Mouse (Mus musculus): ENCODE measurements around the gene Gm13276.
A peak's percentile ranks its signal among the peaks of the same experiment; 100 is the strongest.
"Not testable (repeated sequence)": the region's sequence is repeated elsewhere in the genome, so short reads cannot be mapped to it uniquely, and the experiment has no call there.

Gene Gm13276

DNA sequence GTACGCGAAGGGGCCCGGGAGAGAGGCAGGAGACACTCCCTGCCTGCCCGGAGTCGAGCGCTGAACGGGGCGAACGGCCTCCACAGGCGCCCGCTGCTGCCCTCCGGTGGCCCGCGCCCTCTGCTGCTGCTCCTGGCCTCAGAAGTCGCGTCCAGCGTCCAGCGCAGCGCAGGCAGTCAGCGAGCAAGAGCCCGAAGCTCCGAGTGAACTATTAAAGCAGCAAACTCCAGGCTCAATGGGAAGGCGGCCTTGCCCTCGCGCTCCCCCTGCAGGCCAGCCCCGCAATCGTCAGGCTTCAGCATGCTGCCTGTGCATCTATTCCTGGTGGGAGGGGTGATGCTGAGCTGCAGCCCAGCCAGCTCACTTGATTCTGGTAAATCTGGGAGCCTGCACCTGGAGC, at the start of gene Gm13276:
TSS of gene Gm13276 (plus strand) at position 301 of the 400 bp plus-strand sequence.
- not testable (repeated sequence) for DNase-seq (ENCODE audit: low spot score in 2 of 2)

DNA sequence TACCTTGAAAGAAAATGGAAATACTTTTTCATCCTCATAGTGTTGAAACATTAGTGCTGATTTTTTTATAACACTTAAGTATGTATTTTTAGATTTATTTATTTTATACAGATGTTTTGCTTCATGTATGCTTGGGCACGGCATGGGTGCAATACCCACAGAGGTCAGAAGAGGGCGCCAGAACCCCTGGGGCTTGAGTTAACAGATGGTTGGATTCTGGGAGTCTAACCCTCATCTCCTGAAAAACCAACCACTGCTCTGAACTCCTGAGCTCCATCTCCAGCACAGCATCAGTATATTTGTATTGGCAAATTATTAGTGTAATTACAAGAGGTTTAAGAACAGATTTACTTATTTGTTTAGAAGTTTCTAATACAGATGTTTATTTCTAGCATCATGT, 47.0 kb upstream of the Gm13276 start:
- peak; percentile 48 to 79 for DNase-seq (ENCODE audit: low spot score in 2 of 2)

DNA sequence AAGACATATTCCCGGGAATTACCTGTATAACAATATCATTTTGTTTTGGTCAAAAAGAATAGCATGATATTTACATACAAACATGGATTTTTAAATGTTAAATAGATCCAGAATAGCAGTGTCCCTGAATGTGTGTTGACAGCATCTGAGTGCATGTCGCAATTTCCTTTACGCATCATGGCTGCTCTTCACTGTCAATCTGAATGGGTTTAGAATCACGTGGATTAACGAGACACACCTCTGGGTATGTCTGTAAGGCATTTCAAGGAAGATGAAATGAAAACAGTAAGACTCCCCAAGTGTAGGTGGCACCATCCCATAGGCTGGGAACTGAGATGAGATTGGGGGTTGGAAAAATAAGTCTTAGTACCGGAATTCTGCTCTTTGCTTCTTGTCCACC, 46.5 kb upstream of the Gm13276 start:
- DNase-seq (ENCODE audit: low spot score in 2 of 2), result no peak

DNA sequence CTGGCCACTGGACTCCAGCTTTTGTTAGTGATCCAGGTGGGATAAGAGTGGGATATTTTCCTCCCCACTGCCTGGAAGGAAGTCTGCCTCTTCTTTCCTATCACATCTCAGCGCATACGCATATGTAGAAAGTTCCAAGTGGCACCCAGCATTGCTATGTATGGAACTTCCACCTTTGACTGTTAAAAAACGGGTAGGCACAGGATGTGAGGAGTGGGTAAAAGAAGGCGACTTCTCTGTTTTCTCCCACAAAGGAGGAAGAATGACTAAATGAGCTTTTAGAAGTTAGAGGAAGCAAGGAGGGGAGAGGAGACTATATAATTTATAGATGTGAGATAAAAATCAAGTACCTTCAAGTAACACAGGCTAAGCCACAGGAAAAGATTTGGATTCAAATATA, 44.1 kb upstream of the Gm13276 start:
- no peak for DNase-seq (ENCODE audit: low spot score in 2 of 2)

DNA sequence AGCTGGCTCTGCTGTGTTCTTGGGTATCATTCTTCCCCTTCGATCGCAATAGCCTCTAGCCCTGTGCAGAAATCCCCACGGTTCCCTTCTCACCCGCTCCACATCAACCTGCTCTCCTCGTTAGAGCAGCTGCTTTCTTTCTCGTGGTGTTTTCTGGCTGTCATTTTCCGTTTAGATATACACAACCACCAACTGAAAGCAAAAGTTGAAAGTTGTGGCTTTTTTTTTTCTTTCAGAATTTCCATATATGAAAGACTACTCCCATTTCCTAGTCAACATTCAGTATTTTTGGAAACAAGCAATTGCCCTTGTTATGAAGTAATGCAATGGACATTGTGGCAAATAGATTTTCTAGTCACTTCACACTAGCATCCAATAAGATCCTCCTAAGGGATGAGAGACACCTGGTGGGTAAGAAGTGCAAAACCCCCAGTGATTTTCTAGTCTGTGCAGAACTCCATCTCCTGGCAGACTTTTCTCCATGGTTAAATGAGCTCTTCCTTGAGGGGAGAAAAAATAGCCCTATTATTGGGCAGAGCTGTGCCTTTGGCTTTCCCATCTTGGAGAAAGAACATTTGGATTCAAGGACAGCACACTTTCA, 42.6 kb upstream of the Gm13276 start:
- DNase-seq (ENCODE audit: low spot score in 2 of 2), result no peak

DNA sequence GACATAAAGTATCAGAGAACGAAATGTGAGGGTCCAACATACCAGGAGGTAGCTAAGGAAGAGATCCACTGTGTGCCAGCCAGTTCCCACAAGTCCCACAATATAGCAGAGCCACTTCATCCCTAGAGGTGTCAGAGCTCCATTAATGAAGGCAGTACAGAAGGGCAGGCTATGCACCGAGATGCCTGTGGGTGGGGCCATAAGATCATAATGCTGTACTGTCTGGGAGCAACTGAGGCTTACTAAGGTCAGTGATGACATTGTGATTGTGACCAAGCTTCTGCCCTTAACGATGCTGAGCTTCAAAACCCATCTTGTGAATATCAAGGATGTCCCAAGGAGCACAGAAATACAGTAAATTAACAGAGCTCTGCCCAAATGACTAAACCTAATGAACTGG, 41.3 kb upstream of the Gm13276 start:
- DNase-seq (ENCODE audit: low spot score in 2 of 2), result no peak

DNA sequence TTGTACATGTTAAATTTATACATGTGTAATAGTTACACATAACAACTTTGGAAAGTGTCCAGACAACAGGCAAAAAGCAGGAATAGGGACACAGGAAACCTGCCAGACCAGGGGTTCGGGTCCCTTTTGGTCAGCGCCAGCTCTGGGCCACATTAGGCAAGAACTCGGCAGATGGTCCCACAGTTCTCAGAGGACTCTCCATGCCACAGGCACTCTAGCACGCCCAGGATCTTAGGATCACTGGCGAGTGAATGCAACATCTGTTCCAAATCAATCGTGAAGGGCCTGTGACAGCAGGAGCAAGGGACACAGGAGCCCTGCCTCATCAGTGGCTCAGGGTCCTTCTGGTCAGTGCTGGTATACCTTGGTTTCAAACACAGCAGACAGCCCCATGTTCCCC, 35.6 kb upstream of the Gm13276 start:
- no peak for DNase-seq (ENCODE audit: low spot score in 2 of 2)

DNA sequence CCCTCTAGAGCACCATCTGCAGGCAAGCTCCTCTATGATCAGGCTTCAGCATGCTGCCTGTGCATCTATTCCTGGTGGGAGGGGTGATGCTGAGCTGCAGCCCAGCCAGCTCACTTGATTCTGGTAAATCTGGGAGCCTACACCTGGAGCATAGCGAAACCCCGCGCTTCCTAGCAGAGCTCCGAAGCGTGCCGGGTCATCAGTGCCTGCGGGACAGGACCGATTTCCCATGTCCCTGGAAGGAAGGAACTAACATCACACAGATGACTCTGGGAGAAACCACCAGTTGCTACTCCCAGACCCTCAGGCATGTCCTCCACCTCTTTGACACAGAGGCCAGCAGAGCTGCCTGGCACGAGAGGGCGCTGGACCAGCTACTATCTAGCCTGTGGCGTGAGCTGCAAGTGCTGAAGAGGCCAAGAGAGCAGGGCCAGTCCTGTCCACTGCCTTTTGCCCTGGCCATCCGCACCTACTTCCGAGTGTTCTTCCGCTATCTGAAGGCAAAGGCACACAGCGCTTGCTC, 30.6 kb upstream of the Gm13276 start, which contains the start of gene Gm13271:
TSS of gene Gm13271 (plus strand) at position 51 of the 523 bp plus-strand sequence.
- peak; percentile 61 to 83 for DNase-seq (ENCODE audit: low spot score in 2 of 2)

DNA sequence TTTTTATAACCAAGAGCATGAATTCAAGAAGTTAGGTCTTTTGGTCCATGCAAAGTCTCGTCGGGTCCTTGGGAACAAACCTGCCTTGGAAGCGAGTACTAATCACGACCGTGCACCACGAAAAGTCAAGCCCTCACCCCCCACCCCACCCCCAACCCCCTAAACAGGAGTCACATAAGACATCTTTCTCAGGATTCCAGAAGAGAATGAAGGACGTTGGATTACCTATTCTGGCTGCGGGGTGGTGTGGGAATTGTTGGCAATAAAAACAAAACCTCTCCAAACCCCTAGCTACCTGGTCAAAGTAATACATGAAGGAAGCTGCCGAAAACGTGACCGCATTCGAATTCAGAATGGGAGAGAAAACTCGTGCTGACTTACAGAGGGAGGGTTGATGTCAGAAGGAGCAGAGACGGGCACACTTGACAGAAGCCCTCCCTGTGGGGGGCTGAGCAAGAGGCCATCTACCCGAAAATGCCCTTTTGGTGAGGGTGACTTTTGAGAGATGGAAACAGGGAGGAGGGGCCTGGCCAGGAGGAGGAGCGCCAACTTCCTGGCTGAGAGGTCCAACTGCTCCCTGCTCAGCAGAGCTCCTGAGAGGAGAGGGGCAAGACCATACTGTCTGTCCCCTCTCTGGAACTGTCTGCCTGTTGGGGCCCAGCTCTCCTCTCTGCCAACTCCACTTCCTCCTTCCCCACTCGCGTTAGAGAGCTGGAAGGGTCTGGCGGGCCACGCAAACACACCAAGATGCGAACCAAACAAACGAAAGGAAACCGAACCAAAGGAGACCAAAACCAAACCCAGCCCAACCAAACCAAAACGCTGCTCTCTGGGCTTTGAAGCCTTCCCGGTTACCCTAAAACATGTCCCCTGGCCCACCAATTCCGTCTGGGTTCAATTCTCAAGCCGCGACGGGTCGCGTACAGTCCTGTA, 28.7 kb upstream of the Gm13276 start:
- peak in 1 of 2 experiments; percentile 23 for DNase-seq (ENCODE audit: low spot score in 2 of 2)

DNA sequence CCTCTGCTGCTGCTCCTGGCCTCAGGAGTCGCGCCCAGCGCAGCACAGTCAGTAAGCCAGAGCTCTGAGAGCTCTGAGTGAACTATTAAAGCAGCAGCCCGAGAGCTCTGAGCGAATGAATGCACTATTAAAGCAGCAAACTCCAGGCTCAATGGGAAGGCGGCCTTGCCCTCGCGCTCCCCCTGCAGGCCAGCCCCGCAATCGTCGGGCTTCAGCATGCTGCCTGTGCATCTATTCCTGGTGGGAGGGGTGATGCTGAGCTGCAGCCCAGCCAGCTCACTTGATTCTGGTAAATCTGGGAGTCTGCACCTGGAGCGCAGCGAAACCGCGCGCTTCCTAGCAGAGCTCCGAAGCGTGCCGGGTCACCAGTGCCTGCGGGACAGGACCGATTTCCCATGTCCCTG, 27.9 kb upstream of the Gm13276 start:
- DNase-seq (ENCODE audit: low spot score in 2 of 2), result peak; percentile 85 to 91

DNA sequence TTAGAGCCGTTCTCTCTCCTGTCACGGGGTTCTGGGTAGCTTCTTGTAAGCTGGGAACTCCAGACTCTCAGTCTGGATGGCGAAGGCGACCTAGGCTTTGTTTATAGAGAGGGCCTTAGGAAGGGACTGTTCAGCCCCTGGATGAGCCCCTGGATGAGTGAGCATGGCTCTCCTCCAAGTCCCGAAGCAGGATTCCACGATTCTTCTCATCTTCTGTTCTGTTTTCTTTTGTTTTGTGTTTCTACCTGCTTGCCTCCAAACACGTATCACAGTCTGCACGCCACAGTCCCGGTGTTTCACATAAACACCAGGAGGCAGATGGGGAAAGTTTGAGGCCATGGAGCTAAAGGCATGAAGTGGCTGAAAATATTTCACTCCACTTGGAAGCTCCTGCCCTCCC, 26.8 kb upstream of the Gm13276 start:
- DNase-seq (ENCODE audit: low spot score in 2 of 2), result not testable (repeated sequence)

DNA sequence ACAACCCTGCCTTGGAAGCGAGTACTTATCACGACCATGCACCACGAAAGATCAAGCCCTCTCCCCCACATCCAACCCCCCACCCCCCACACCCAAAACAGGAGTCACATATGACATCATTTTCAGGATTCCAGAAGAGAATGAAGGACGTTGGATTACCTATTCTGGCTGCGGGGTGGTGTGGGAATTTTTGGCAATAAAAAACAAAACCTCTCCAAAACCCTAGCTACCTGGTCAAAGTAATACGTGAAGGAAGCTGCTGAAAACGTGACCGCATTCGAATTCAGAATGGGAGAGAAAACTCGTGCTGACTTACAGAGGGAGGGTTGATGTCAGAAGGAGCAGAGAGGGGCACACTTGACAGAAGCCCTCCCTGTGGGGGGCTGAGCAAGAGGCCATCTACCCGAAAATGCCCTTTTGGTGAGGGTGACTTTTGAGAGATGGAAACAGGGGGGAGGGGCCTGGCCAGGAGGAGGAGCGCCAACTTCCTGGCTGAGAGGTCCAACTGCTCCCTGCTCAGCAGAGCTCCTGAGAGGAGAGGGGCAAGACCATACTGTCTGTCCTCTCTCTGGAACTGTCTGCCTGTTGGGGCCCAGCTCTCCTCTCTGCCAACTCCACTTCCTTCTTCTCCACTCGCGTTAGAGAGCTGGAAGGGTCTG, 25.8 kb upstream of the Gm13276 start, which contains the start of gene Gm13283:
TSS of gene Gm13283 (plus strand) at position 510 of the 659 bp plus-strand sequence.
- peak; percentile 43 to 53 for DNase-seq (ENCODE audit: low spot score in 2 of 2)

DNA sequence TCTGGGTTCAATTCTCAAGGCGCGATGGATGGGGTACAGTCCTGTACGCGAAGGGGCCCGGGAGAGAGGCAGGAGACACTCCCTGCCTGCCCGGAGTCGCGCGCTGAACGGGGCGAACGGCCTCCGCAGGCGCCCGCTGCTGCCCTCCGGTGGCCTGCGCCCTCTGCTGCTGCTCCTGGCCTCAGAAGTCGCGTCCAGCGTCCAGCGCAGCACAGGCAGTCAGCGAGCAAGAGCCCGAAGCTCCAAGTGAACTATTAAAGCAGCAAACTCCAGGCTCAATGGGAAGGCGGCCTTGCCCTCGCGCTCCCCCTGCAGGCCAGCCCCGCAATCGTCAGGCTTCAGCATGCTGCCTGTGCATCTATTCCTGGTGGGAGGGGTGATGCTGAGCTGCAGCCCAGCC, 25.1 kb upstream of the Gm13276 start:
- not testable (repeated sequence) for DNase-seq (ENCODE audit: low spot score in 2 of 2)

DNA sequence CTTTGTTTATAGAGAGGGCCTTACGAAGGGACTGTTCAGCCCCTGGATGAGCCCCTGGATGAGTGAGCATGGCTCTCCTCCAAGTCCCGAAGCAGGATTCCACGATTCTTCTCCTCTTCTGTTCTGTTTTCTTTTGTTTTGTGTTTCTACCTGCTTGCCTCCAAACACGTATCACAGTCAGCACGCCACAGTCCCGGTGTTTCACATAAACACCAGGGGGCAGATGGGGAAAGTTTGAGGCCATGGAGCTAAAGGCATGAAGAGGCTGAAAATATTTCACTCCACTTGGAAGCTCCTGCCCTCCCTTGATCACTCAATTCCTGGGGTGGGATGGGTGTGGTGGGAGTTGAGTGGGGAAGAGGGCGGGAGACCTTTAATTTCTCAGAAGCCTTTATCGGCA, 23.7 kb upstream of the Gm13276 start:
- peak; percentile 90 to 93 for DNase-seq (ENCODE audit: low spot score in 2 of 2)

DNA sequence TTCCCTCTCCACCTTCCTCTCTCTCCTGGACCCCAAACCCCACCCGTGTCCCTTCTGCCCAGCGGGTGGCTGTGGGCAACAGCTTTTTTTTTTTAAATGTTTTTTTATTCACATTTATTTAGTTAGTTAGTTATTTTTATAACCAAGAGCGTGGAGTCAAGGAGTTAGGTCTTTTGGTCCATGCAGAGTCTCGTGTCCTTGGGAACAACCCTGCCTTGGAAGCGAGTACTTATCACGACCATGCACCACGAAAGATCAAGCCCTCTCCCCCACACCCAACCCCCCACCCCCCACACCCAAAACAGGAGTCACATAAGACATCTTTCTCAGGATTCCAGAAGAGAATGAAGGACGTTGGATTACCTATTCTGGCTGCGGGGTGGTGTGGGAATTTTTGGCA, 23.2 kb upstream of the Gm13276 start:
- DNase-seq (ENCODE audit: low spot score in 2 of 2), result not testable (repeated sequence)

DNA sequence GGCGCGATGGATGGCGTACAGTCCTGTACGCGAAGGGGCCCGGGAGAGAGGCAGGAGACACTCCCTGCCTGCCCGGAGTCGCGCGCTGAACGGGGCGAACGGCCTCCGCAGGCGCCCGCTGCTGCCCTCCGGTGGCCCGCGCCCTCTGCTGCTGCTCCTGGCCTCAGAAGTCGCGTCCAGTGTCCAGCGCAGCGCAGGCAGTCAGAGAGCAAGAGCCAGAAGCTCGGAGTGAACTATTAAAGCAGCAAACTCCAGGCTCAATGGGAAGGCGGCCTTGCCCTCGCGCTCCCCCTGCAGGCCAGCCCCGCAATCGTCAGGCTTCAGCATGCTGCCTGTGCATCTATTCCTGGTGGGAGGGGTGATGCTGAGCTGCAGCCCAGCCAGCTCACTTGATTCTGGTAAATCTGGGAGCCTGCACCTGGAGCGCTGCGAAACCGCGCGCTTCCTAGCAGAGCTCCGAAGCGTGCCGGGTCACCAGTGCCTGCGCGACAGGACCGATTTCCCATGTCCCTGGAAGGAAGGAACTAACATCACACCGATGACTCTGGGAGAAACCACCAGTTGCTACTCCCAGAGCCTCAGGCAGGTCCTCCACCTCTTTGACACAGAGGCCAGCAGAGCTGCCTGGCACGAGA, 22.0 kb upstream of the Gm13276 start:
- DNase-seq (ENCODE audit: low spot score in 2 of 2), result not testable (repeated sequence)

DNA sequence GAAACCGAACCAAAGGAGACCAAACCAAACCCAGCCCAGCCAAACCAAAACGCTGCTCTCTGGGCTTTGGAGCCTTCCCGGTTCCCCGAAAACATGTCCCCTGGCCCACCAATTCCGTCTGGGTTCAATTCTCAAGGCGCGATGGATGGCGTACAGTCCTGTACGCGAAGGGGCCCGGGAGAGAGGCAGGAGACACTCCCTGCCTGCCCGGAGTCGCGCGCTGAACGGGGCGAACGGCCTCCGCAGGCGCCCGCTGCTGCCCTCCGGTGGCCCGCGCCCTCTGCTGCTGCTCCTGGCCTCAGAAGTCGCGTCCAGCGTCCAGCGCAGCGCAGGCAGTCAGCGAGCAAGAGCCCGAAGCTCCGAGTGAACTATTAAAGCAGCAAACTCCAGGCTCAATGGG, 12.0 kb upstream of the Gm13276 start, which contains the start of gene Gm13290:
TSS of gene Gm13290 (plus strand) at position 301 of the 400 bp plus-strand sequence.
- not testable (repeated sequence) for DNase-seq (ENCODE audit: low spot score in 2 of 2)

DNA sequence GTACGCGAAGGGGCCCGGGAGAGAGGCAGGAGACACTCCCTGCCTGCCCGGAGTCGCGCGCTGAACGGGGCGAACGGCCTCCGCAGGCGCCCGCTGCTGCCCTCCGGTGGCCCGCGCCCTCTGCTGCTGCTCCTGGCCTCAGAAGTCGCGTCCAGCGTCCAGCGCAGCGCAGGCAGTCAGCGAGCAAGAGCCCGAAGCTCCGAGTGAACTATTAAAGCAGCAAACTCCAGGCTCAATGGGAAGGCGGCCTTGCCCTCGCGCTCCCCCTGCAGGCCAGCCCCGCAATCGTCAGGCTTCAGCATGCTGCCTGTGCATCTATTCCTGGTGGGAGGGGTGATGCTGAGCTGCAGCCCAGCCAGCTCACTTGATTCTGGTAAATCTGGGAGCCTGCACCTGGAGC, 8.9 kb upstream of the Gm13276 start, which contains the start of gene Gm13289:
TSS of gene Gm13289 (plus strand) at position 301 of the 400 bp plus-strand sequence.
- DNase-seq (ENCODE audit: low spot score in 2 of 2), result not testable (repeated sequence)

DNA sequence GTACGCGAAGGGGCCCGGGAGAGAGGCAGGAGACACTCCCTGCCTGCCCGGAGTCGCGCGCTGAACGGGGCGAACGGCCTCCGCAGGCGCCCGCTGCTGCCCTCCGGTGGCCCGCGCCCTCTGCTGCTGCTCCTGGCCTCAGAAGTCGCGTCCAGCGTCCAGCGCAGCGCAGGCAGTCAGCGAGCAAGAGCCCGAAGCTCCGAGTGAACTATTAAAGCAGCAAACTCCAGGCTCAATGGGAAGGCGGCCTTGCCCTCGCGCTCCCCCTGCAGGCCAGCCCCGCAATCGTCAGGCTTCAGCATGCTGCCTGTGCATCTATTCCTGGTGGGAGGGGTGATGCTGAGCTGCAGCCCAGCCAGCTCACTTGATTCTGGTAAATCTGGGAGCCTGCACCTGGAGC, 6.0 kb upstream of the Gm13276 start, which contains the start of gene Gm13272:
TSS of gene Gm13272 (plus strand) at position 301 of the 400 bp plus-strand sequence.
- DNase-seq (ENCODE audit: low spot score in 2 of 2), result not testable (repeated sequence)

DNA sequence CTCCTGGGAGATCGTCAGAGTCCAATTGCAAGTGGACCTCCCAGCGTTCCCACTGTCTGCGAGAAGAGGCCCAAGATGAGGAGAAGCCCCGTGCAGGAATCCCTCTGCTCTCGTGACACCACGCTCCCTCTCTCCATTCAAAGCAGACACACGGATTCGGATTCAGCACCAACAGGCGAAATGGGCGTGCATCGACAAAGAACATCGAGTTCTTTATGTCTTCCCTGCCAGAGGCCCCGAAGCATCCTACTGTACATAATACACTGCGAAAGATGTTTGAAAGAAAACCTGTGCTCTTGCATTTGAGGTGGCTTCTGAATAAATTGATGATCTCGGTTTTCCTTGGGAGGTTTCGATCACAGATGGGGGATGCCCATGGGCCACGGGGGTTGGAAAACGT, 5.2 kb upstream of the Gm13276 start:
- not testable (repeated sequence) for DNase-seq (ENCODE audit: low spot score in 2 of 2)

DNA sequence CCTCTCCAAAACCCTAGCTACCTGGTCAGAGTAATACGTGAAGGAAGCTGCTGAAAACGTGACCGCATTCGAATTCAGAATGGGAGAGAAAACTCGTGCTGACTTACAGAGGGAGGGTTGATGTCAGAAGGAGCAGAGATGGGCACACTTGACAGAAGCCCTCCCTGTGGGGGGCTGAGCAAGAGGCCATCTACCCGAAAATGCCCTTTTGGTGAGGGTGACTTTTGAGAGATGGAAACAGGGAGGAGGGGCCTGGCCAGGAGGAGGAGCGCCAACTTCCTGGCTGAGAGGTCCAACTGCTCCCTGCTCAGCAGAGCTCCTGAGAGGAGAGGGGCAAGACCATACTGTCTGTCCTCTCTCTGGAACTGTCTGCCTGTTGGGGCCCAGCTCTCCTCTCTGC, 3.7 kb upstream of the Gm13276 start, which contains the start of gene Ifnz:
TSS of gene Ifnz (plus strand) at position 301 of the 400 bp plus-strand sequence.
- not testable (repeated sequence) for DNase-seq (ENCODE audit: low spot score in 2 of 2)

Data from thymus, postnatal 10 days (tissue).